Mouse (Mus musculus): ENCODE results near the gene Ncl.

DNA sequence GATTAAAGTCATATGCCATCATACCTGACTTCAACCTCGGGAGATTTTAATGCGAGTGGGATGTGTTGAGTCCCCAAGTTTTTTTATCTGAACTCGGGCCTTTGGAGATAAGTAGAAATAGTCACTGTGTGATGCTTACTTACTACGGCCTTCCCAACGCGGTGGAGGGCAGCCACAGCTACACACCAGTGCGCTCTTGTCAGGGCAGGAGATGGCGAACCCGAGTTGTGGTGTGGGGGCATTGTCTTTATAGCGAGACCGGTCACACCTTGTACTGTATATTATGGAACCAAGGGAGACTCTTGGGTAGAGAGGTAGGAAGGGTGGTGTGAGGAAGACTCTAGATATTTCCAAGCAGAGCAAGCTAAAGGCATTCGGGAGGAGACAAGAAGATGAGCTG lies 1.2 kb upstream of the Ncl start:
- TF ChIP-seq CTCF (IDR thresholded peaks at IDR 0.05; ENCODE audit: control insufficient read depth, insufficient read depth, insufficient read length), result no peak
- no peak for TF ChIP-seq MAX (IDR thresholded peaks at IDR 0.05)
- no peak for TF ChIP-seq MYOG (IDR thresholded peaks at IDR 0.05; ENCODE audit: control insufficient read depth, extremely low read depth, insufficient read length)
